Mouse (Mus musculus) adrenal gland, adult 18-20 months (tissue): ENCODE data around the gene Krtap1-4. TPM values are rescaled to one million over a fixed set of nuclear protein-coding genes. Genes with fewer than 3 reads are reported as not detected.
A peak's percentile ranks its signal among the peaks of the same experiment; 100 is the strongest.

Experiments
- DNase-seq, 2 experiments: peaks; one replicate each; pipeline ENCODE4 v3.0.0; 2021 to 2022; ENCODE audit warnings: low spot score in 2 of 2
- total RNA-seq, 2 experiments: library from RNA; stranded (reverse); gene quantifications; 1 replicate in 1 of 2; 2 replicates in 1 of 2; pipeline ENCODE4 v1.2.3; 2021

Gene Krtap1-4
- total RNA-seq, 2 experiments from 2014 or later = not detected

- DNase-seq = no peak
Measured at GRCm38 (mm10) chr11:99556195-99556594, 27.3 kb downstream of the Krtap1-4 start.

- no peak for DNase-seq
Measured at GRCm38 (mm10) chr11:99550765-99551164, 32.7 kb downstream of the Krtap1-4 start, which contains the start of gene Krtap3-3. TSS of gene Krtap3-3 (minus strand) at chr11:99550865.

- no peak for DNase-seq
Measured at GRCm38 (mm10) chr11:99547892-99548291, 35.6 kb downstream of the Krtap1-4 start.

- DNase-seq = peak in 1 of 2 experiments; percentile 4
Measured at GRCm38 (mm10) chr11:99539721-99540120, 43.7 kb downstream of the Krtap1-4 start.

Other genes starting within 250 kb of the Krtap1-4 start
- gene Krt26, start 245.7 kb downstream of the Krtap1-4 start, total RNA-seq = not detected
- not detected for gene Krt27, start 232.6 kb downstream of the Krtap1-4 start, total RNA-seq
- gene Krt28, start 208.8 kb downstream of the Krtap1-4 start, total RNA-seq = not detected
- 1 to 10 TPM; 3.4 to 5.9 TPM for gene Krt10, start 194.3 kb downstream of the Krtap1-4 start, total RNA-seq
- gene Krt12, start 161.4 kb downstream of the Krtap1-4 start, total RNA-seq = not detected
- under 1 TPM in 1 of 2 experiments, not detected in 1; 0.16 TPM for gene Krt20, start 145.5 kb downstream of the Krtap1-4 start, total RNA-seq
- gene Krt23, start 90.5 kb downstream of the Krtap1-4 start, total RNA-seq = not detected
- gene Krt39, start 62.3 kb downstream of the Krtap1-4 start, total RNA-seq = not detected
- gene Krt40, start 40.5 kb downstream of the Krtap1-4 start, total RNA-seq = not detected
- not detected for gene Krtap3-3, start 32.8 kb downstream of the Krtap1-4 start, total RNA-seq
- gene Krtap3-2, start 26.8 kb downstream of the Krtap1-4 start, total RNA-seq = not detected
- gene Gm11939, start 24.2 kb downstream of the Krtap1-4 start, total RNA-seq = not detected
- not detected for gene Krtap3-1, start 17.0 kb downstream of the Krtap1-4 start, total RNA-seq
- not detected for gene Krtap1-5, start 2.6 kb downstream of the Krtap1-4 start, total RNA-seq
- not detected for gene Krtap1-3, start 7.7 kb upstream of the Krtap1-4 start, total RNA-seq
- not detected for gene Krtap9-3, start 14.5 kb upstream of the Krtap1-4 start, total RNA-seq
- gene Gm11938, start 19.7 kb upstream of the Krtap1-4 start, total RNA-seq = not detected
- gene Gm11937, start 26.5 kb upstream of the Krtap1-4 start, total RNA-seq = not detected
- gene Krtap2-4, start 31.2 kb upstream of the Krtap1-4 start, total RNA-seq = not detected
- gene Gm11562, start 36.8 kb upstream of the Krtap1-4 start, total RNA-seq = not detected
- gene Krtap4-1, start 44.6 kb upstream of the Krtap1-4 start, total RNA-seq = not detected
- not detected for gene Krtap4-2, start 51.4 kb upstream of the Krtap1-4 start, total RNA-seq
- not detected for gene Krtap4-7, start 60.4 kb upstream of the Krtap1-4 start, total RNA-seq
- not detected for gene Gm11555, start 66.6 kb upstream of the Krtap1-4 start, total RNA-seq
- gene Gm11563, start 75.3 kb upstream of the Krtap1-4 start, total RNA-seq = not detected
- not detected for gene Krtap4-6, start 82.3 kb upstream of the Krtap1-4 start, total RNA-seq
- gene Gm14190, start 107.1 kb upstream of the Krtap1-4 start, total RNA-seq = not detected
- gene Gm14180, start 150.6 kb upstream of the Krtap1-4 start, total RNA-seq = not detected
- not detected for gene Gm11595, start 189.3 kb upstream of the Krtap1-4 start, total RNA-seq
- gene Krtap4-8, start 197.1 kb upstream of the Krtap1-4 start, total RNA-seq = not detected
- gene Krtap4-9, start 201.5 kb upstream of the Krtap1-4 start, total RNA-seq = not detected
- gene Gm11596, start 209.8 kb upstream of the Krtap1-4 start, total RNA-seq = not detected
- not detected for gene Gm11569, start 215.3 kb upstream of the Krtap1-4 start, total RNA-seq
- gene Gm11554, start 220.8 kb upstream of the Krtap1-4 start, total RNA-seq = not detected
- not detected for gene Krtap4-13, start 226.2 kb upstream of the Krtap1-4 start, total RNA-seq
- gene Gm11564, start 232.0 kb upstream of the Krtap1-4 start, total RNA-seq = not detected